Mouse (Mus musculus) bone marrow macrophage, adult 2 months (primary cell): ENCODE results near the gene Zc2hc1b.

ENCODE experiments used
- CTCF ChIP-seq: IDR thresholded peaks from 2 replicates; pipeline ENCODE4 v1.5.1; 2012; ENCODE audit warnings: low read depth, mild to moderate bottlenecking, low read length, moderate library complexity
- POLR2A ChIP-seq: IDR thresholded peaks from 2 replicates; pipeline ENCODE4 v1.6.1; 2012; ENCODE audit warnings: mild to moderate bottlenecking, low read depth, low read length, borderline replicate concordance

DNA sequence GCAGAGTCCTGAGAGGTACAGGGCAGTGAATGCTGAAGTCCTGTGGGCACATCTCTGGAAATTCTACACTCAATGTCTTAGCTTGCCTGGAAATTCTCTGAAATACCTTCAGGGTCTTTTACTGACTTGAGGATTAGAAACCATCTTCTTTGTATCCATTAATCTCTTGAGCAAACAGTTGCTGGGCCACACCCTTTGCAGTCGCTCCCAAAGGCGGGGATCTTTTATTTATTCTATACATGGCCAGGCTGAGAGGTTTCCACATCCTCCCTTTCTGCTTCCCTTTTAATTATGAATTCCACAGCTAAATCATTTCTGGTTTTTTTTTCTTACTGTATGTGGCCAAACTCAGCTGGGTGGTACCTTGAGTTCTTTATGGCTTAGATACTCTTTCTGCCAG, 37.4 kb downstream of the Zc2hc1b start:
- no peak for TF ChIP-seq CTCF
- TF ChIP-seq POLR2A, result no peak
